Mouse (Mus musculus) ES-CJ7 (cell line): Measurements from ENCODE around the gene Acvr1.

Experiments used
- DNase-seq: peaks from one replicate; pipeline ENCODE4 v3.0.0; 2011; ENCODE audit warnings: low read depth, low spot score

Acvr1 gene

DNA sequence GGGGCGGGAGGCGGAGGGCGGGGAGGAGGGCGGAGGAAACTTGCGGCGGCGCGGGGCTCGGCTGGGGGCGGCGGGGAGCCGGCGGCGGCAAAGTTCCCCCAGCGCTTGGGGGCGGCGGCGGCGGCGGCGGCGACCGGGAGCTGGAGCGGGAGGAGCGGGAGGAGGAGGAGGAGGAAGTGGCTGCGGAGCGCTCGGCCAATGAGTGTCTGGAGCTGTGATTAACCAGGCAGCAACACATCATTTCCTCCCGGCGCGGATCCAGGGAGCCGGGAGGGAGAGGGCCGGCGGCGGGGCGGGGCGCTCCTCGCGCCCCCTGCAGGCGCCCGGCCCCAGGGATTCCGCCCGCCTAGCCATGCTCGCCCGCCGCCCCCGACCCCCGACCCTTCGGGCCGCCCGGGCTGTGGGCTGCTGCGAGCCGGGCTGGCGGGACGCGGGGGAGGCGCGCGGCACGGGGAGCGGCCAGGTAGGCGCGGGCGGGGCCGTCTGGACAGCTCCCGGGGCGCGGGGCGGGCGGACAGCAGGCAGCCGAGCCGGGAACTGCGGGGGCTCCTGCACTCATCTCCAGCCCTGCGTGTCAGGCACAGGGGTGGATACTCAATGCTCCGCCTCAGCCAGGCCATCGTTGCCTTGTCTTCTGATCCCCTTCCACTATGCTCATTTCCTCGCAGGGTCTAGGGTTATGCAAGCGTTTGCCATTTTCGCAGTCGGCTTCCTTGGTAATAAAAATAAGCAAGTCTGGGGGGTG lies at the start of gene Acvr1, which contains the start of gene Upp2:
Gene Acvr1 (minus strand): TSS at position 92 of the 745 bp plus-strand sequence.
Gene Upp2 (plus strand): TSS at position 233 of the 745 bp plus-strand sequence.
- DNase-seq, result peak; percentile 80

DNA sequence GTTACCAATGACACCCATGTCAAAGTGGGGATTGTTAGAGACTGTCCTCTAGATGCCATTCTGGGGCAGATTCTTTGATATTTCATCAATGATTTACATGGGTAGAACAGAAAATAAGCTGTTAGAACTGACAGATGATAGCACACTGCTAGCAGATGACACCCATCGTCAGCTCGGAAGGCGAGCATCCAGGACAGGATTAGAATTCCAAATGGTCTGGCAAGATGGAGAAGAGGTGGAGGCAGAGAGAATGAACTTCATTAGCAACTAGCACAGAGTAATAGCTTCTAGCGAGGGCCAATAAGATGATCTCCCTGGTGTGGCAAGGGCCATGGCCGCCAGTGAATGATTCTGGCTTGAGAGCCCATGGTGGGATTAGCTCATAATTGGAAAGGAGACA lies 48.8 kb upstream of the Acvr1 start:
- no peak for DNase-seq

DNA sequence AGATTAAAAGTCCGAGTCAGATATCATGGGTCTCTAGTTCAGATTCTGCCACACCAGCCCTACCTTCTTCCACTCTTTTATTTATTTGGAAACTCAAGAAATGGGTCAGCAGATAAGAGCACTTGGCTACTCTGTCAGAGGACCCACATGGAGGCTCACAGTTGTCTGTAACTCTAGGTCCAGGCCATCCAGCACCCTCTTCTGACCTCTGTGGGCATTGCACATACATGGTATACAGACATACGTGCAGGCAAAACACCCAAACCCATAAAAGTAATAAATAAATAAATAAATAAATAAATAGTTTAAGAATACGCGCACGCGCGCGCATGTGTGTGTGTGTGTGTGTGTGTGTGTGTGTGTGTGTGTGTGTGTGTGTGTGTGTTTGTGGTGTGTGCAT lies 47.9 kb upstream of the Acvr1 start:
- no peak for DNase-seq

DNA sequence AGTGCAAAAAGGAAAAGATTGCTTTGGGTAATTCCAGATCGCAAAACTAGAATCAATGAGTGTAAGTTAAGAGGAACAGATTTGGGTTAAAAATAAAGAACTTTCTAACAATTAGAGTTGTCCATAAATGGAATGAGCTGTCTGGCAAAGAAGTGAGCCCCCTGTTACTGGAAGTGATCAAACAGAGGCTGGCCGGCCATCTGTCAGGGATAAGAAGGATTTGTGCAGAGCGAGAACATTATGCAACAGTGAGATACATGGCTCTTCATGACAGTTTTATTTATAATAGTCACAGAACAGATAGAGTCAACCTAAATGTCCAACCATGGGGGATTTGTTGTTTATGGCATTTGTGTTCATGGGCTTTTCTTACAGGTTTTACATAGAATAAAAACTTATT lies 46.8 kb upstream of the Acvr1 start:
- DNase-seq, result no peak

- DNase-seq, result peak; percentile 76
Observed at GRCm38 (mm10) chr2:58604791-58605190, 37.8 kb upstream of the Acvr1 start.

GRCm38 (mm10) chr2:58603379-58603778 lies 36.4 kb upstream of the Acvr1 start:
- DNase-seq, result no peak

DNA sequence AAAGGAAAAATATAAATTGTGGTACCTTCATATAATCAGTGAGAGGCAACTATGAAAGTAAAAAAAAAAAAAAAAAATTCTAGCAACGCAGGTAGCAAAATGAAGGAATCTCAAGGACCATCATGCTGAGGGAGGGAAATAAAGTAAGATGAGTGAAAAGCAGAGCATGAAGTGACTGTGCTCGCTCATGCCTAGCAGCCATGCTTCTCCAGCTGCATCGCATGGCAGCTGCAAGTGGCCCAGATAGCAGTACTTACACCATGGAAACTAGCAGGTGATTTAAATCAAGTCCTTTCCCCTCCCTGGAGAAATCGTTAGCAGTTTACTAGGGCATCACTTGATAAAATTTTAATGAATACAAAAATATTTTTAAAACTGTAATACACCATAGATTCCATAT lies 34.4 kb upstream of the Acvr1 start:
- no peak for DNase-seq

GRCm38 (mm10) chr2:58599639-58600038 lies 32.7 kb upstream of the Acvr1 start:
- DNase-seq, result no peak

DNA sequence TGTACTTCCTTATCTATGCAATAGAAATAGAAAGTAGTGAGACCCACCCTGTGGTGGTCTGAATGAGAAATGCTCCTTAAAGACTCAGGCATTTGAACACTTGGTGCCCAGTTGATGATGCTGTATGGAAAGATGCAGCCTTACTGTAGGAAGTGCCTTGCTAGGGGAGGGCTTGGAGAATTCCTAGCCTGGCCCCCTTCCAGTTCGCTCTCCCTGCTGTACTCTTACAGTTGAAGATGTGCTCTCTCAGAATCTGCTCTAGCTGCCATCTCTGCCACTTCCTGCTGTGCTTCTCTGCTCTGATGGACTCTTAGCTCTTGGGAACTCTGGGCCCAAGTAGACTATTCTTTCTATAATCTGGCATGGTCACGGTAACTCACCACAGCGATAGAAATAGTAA lies 30.6 kb upstream of the Acvr1 start:
- no peak for DNase-seq

GRCm38 (mm10) chr2:58596774-58597342 lies 29.9 kb upstream of the Acvr1 start:
- DNase-seq, result no peak

- DNase-seq, result no peak
Observed at GRCm38 (mm10) chr2:58595350-58595749, 28.4 kb upstream of the Acvr1 start.

- DNase-seq, result no peak
Observed at GRCm38 (mm10) chr2:58590055-58590454, 23.1 kb upstream of the Acvr1 start.

- DNase-seq, result no peak
Observed at GRCm38 (mm10) chr2:58589637-58590036, 22.7 kb upstream of the Acvr1 start.

DNA sequence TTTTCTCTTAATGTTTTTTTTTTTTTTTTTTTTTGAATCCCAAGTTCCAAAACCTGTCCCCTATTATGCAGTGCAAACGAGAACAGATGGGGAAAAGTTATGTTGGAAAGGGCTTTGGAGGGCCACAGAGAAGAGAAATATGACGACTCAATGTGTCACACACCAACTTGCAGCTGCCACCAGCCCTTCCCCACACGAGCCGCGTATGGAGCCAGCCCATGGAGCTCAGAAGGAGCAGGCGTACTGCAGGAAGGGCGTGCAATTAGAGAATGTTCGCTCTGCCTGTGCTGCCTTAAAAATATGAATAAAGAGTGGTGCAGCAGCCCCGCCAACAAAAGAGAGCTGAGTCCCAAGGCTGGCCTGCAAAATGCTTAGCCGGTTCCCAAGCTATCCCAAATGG lies 19.4 kb upstream of the Acvr1 start:
- DNase-seq, result no peak

DNA sequence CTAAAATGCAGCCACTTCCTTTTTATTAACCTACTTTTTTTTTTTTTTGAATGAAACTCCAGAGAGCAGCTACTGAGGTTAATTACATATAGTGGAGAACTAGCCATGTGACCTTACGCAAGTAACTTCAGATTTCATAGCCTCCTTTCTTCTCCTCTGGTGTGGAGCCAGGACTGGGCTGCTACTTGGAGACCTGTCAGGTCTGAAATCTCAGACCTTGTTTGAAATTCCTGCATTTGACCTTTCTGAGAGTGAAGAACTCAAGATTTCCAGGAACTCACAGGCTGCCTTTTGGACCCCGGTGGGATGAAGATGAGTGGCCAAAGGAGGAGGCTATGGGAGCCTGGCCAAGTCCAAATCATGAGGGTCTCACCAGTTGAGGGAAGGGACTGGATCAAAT lies 7.2 kb upstream of the Acvr1 start:
- DNase-seq, result no peak

DNA sequence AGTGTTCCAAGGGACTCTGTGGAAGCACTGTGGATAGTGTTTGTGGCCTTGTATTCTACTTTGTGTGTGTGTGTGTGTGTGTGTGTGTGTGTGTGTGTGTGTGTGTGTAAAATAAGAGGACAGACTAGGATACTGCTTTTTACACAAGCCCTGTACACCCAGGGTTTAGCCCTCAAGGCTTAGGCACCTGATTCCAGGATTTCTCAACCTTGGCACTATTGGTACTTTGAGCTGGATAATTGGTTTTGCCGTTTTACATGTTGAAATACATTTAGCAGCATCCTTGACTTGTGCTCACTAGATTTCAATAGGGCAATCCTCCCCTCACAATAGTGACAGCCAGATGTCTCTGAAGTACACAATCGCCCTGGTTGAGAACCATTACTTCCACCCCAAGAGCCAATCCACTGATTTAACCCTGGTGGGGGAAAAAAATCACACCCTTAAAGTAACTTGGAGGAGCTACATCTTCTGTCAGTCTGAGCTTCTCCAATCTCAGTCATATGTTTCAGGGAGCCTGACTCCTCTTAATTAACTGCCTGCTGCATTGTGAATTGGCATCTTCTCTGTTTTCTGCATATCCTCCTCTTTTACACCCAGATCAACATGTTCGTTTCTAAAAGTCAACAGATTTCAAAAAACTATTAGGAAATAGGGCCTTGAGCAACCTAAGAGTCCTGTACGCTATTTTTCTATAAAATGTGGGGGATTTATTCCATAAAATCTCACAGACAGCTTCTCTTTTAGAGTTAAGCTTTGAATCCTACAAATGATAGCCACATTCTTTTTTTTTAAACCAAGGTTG lies 2.1 kb upstream of the Acvr1 start:
- DNase-seq, result no peak

DNA sequence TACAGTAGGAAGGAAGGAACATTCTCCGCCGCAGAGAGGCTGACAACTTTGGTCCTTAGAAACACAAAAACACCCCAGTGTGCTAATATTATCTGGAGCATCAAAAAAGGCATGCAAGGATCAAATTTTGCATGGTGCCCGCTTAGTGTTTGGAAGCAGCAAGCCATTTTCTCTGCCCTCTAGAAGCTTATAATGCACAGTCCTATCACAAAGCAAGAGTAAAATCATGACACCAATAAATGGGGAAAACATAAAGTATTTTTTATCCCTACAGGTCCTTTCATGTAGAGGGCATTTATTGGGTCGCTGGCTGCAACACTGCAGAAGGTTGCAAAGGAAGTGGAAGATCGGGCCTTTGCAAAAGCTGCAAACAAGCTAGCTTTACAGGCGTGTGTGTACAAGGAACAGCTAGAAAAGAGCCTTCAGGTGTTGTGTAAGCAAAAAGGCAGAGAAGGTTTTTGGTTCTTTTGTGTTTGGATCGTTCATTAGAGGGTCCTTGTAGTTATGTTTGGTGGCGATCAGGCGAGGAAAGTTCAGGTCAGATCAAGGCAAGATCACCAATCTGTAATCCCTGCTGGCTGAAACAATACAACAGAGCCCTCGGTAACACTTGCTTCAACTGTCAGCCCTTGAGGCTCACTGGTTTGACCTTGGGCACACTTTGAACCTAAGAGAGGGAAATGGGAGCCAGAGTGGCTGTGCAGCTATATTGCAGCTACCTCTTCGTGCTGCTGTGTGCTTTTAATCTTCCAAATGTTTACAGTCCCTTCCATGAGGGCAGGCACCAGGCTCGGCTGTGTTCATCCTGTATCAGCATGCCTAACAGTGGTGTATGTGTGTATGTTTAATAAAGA lies 1.1 kb upstream of the Acvr1 start:
- peak; percentile 54 for DNase-seq

DNA sequence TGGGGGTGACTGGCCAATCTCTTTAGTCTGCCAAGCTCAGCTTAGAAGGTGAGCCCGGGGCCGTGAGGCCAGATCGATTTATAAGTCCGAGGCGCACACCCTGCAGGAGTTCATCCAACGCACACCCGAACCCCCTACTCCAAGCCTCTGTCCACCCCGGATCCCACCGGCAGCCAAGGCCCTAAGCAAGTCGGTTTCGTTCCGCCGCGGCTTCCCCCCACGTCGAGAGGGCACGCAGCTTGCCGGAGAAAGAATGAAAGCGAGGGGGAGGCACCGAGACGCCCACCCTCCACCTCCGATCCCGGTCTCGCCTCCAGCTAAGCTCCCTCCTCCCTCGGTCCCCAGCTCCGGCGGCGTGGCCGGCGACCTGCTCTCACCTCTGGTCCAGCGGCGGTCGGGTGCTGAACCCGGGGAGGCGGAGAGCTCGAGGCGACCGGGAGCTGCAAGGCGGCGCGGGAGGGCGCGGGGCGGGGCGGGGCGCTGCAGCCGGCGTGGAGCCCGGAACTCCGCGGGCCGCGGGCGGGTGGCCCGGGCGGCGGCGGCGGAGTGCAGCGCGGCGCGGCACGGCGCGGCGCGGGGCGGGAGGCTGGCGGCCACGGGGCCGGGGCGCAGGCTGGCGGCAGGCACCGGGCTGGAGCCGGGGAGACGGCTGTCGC lies 419 bp downstream of the Acvr1 start:
- peak; percentile 39 for DNase-seq

GRCm38 (mm10) chr2:58566049-58566409 lies 928 bp downstream of the Acvr1 start:
- DNase-seq, result peak; percentile 34

DNA sequence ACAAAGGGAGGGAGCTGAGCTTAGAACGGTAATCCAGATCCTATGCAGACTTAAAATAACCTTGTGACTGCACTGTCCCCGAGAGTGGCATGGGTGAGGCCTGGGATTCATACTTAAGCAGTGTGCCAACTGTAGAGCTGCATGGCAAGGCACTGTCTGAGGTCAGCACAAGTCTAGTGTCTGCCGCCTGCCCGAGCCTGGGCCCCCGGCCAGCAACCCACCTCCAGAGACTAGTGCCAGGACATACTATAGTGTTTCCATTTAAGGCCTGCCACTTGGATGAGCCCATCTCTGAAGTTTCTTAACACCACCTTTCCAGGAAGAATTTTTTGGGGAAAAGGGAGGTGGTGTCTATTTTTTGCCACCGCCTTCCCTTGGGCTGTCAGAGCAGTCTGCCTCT lies 1.7 kb downstream of the Acvr1 start:
- no peak for DNase-seq

GRCm38 (mm10) chr2:58562137-58562536 lies 4.8 kb downstream of the Acvr1 start:
- no peak for DNase-seq
